Mouse (Mus musculus): Measurements from ENCODE around the gene Cfap61. TPM values are rescaled to one million over a fixed set of nuclear protein-coding genes. Genes with fewer than 3 reads are reported as not detected.

The Cfap61 gene
- total RNA-seq, 1 experiment from 2014 or later = not detected

GRCm38 (mm10) chr2:146063093-146064074 lies 128.8 kb downstream of the Cfap61 start:
- ATAC-seq (replicated peaks; ENCODE audit: low read depth, poor library complexity, severe bottlenecking) = no peak

GRCm38 (mm10) chr2:146067364-146067763 lies 132.8 kb downstream of the Cfap61 start:
- ATAC-seq (replicated peaks; ENCODE audit: low read depth, poor library complexity, severe bottlenecking) = peak; percentile 40; the same call in 1 of the 2 replicates

- ATAC-seq (replicated peaks; ENCODE audit: low read depth, poor library complexity, severe bottlenecking) = no peak
These were observed 138.7 kb downstream of the Cfap61 start for GRCm38 (mm10) chr2:146073300-146073699.

GRCm38 (mm10) chr2:146077117-146077516 lies 142.5 kb downstream of the Cfap61 start:
- ATAC-seq (replicated peaks; ENCODE audit: low read depth, poor library complexity, severe bottlenecking) = no peak

- peak; percentile 42 for ATAC-seq (replicated peaks; ENCODE audit: low read depth, poor library complexity, severe bottlenecking)
These were observed 145.7 kb downstream of the Cfap61 start for GRCm38 (mm10) chr2:146080282-146080681.

- no peak for ATAC-seq (replicated peaks; ENCODE audit: low read depth, poor library complexity, severe bottlenecking)
These were observed 148.8 kb downstream of the Cfap61 start for GRCm38 (mm10) chr2:146083326-146083871.

GRCm38 (mm10) chr2:146087411-146087810 lies 152.8 kb downstream of the Cfap61 start:
- ATAC-seq (replicated peaks; ENCODE audit: low read depth, poor library complexity, severe bottlenecking) = no peak

- ATAC-seq (replicated peaks; ENCODE audit: low read depth, poor library complexity, severe bottlenecking) = no peak
These were observed 154.6 kb downstream of the Cfap61 start for GRCm38 (mm10) chr2:146089157-146089692.

- no peak for ATAC-seq (replicated peaks; ENCODE audit: low read depth, poor library complexity, severe bottlenecking)
These were observed 162.9 kb downstream of the Cfap61 start for GRCm38 (mm10) chr2:146097532-146097931.

GRCm38 (mm10) chr2:146098853-146099717 lies 164.5 kb downstream of the Cfap61 start:
- ATAC-seq (replicated peaks; ENCODE audit: low read depth, poor library complexity, severe bottlenecking) = peak; percentile 81

GRCm38 (mm10) chr2:146099838-146100237 lies 165.3 kb downstream of the Cfap61 start:
- peak; percentile 59 for ATAC-seq (replicated peaks; ENCODE audit: low read depth, poor library complexity, severe bottlenecking)

GRCm38 (mm10) chr2:146100489-146101060 lies 166.0 kb downstream of the Cfap61 start:
- ATAC-seq (replicated peaks; ENCODE audit: low read depth, poor library complexity, severe bottlenecking) = no peak

GRCm38 (mm10) chr2:146102600-146102999 lies 168.0 kb downstream of the Cfap61 start:
- ATAC-seq (replicated peaks; ENCODE audit: low read depth, poor library complexity, severe bottlenecking) = no peak

GRCm38 (mm10) chr2:146105341-146105740 lies 170.8 kb downstream of the Cfap61 start:
- no peak for ATAC-seq (replicated peaks; ENCODE audit: low read depth, poor library complexity, severe bottlenecking)

- ATAC-seq (replicated peaks; ENCODE audit: low read depth, poor library complexity, severe bottlenecking) = no peak
These were observed 173.4 kb downstream of the Cfap61 start for GRCm38 (mm10) chr2:146107980-146108379.

GRCm38 (mm10) chr2:146109921-146110320 lies 175.3 kb downstream of the Cfap61 start:
- ATAC-seq (replicated peaks; ENCODE audit: low read depth, poor library complexity, severe bottlenecking) = no peak

- ATAC-seq (replicated peaks; ENCODE audit: low read depth, poor library complexity, severe bottlenecking) = peak; percentile 95
These were observed 181.7 kb downstream of the Cfap61 start for GRCm38 (mm10) chr2:146116282-146116681.

- 0 out of 2 replicates have a peak, but pooled peaks have one; percentile 12 for ATAC-seq (replicated peaks; ENCODE audit: low read depth, poor library complexity, severe bottlenecking)
These were observed 182.1 kb downstream of the Cfap61 start for GRCm38 (mm10) chr2:146116726-146117125.

- ATAC-seq (replicated peaks; ENCODE audit: low read depth, poor library complexity, severe bottlenecking) = no peak
These were observed 182.8 kb downstream of the Cfap61 start for GRCm38 (mm10) chr2:146117191-146117914.
